Mouse (Mus musculus) megakaryocyte, embryonic 14.5 days (primary cell): ENCODE results near the gene Gm6377.

Source experiments
- FLI1 ChIP-seq: IDR thresholded peaks from 2 replicates; pipeline ENCODE4 v1.6.1; 2012; ENCODE audit warnings: low read length, inconsistent platforms, mixed read lengths
- GATA1 ChIP-seq: IDR thresholded peaks from 3 replicates; pipeline ENCODE4 v1.6.1; 2012; ENCODE audit warnings: mixed read lengths, low read length, inconsistent platforms, borderline replicate concordance

- no peak for TF ChIP-seq FLI1
- no peak for TF ChIP-seq GATA1
Measured at GRCm38 (mm10) chrX:109184706-109185478, 11.7 kb upstream of the Gm6377 start.
